Mouse (Mus musculus) lung, adult 2 months (tissue): ENCODE measurements around the gene Gstm4.

ENCODE experiments used
- CTCF ChIP-seq: fragments of 200-500 bp; IDR thresholded peaks from 2 replicates; pipeline ENCODE4 v1.5.1; 2011; ENCODE audit warnings: mild to moderate bottlenecking, low read length, control low read depth; ENCODE audit not compliant: insufficient read depth
- POLR2A ChIP-seq: fragments of 200-500 bp; IDR thresholded peaks from 2 replicates; pipeline ENCODE4 v1.6.1; 2011; ENCODE audit warnings: low read depth, mild to moderate bottlenecking, control low read depth, low read length, borderline replicate concordance; ENCODE audit errors: extremely low read depth

- TF ChIP-seq CTCF: peak; percentile 34; the same call in 1 of the 2 replicates
- no peak for TF ChIP-seq POLR2A
Observed at GRCm38 (mm10) chr3:108061420-108061819, 16.7 kb upstream of the Gstm4 start.
